Mouse (Mus musculus): Measurements from ENCODE around the gene Eef1akmt4.

Gene Eef1akmt4

GRCm38 (mm10) chr16:20611357-20612227 lies at the start of gene Eef1akmt4, which contains the start of the genes Gm49333 and Alg3:
Gene Eef1akmt4, plus strand, starts transcription at chr16:20611593.
Gene Gm49333, plus strand, starts transcription at chr16:20611610.
Gene Alg3, minus strand, starts transcription at chr16:20611735.
- peak; percentile 89 for DNase-seq (ENCODE audit: low spot score)

GRCm38 (mm10) chr16:20565075-20565474 lies 46.3 kb upstream of the Eef1akmt4 start:
- no peak for DNase-seq (ENCODE audit: low spot score)

- no peak for DNase-seq (ENCODE audit: low spot score)
Observed at GRCm38 (mm10) chr16:20589366-20589938, 21.9 kb upstream of the Eef1akmt4 start, which contains the start of gene Vwa5b2. Gene Vwa5b2, plus strand, starts transcription at chr16:20589471.

GRCm38 (mm10) chr16:20589939-20590679 lies 21.3 kb upstream of the Eef1akmt4 start:
- no peak for DNase-seq (ENCODE audit: low spot score)

GRCm38 (mm10) chr16:20590680-20591038 lies 20.7 kb upstream of the Eef1akmt4 start:
- no peak for DNase-seq (ENCODE audit: low spot score)

- no peak for DNase-seq (ENCODE audit: low spot score)
Observed at GRCm38 (mm10) chr16:20591076-20591705, 20.2 kb upstream of the Eef1akmt4 start.

- DNase-seq (ENCODE audit: low spot score) = peak; percentile 53
Observed at GRCm38 (mm10) chr16:20595060-20595673, 16.2 kb upstream of the Eef1akmt4 start.

- peak; percentile 17 for DNase-seq (ENCODE audit: low spot score)
Observed at GRCm38 (mm10) chr16:20595737-20596136, 15.7 kb upstream of the Eef1akmt4 start.

- DNase-seq (ENCODE audit: low spot score) = no peak
Observed at GRCm38 (mm10) chr16:20596687-20597441, 14.5 kb upstream of the Eef1akmt4 start.

- DNase-seq (ENCODE audit: low spot score) = no peak
Observed at GRCm38 (mm10) chr16:20600511-20600910, 10.9 kb upstream of the Eef1akmt4 start.

- no peak for DNase-seq (ENCODE audit: low spot score)
Observed at GRCm38 (mm10) chr16:20604705-20605104, 6.7 kb upstream of the Eef1akmt4 start.

- DNase-seq (ENCODE audit: low spot score) = peak; percentile 84
Observed at GRCm38 (mm10) chr16:20610501-20611356, 664 bp upstream of the Eef1akmt4 start.

- peak; percentile 22 for DNase-seq (ENCODE audit: low spot score)
Observed at GRCm38 (mm10) chr16:20619541-20620398, 8.4 kb downstream of the Eef1akmt4 start.

GRCm38 (mm10) chr16:20620399-20620735 lies 9.0 kb downstream of the Eef1akmt4 start:
- no peak for DNase-seq (ENCODE audit: low spot score)

GRCm38 (mm10) chr16:20620751-20621190 lies 9.4 kb downstream of the Eef1akmt4 start:
- no peak for DNase-seq (ENCODE audit: low spot score)

- DNase-seq (ENCODE audit: low spot score) = peak; percentile 45
Observed at GRCm38 (mm10) chr16:20621191-20621990, 10.0 kb downstream of the Eef1akmt4 start, which contains the start of gene Camk2n2. Gene Camk2n2, minus strand, starts transcription at chr16:20621287.

- DNase-seq (ENCODE audit: low spot score) = no peak
Observed at GRCm38 (mm10) chr16:20621991-20622685, 10.7 kb downstream of the Eef1akmt4 start.

Measured in c-Kit-positive CD71-positive TER-119-positive erythroid progenitor cells, embryonic 14.5 days (primary cell).